Mouse (Mus musculus): Measurements from ENCODE around the gene Arhgap9.

Gene Arhgap9

GRCm38 (mm10) chr10:127343029-127343428 is 21.3 kb downstream of the Arhgap9 start:
- DNase-seq (ENCODE audit: low spot score in 2 of 2), result no peak

GRCm38 (mm10) chr10:127346173-127346572 is 24.4 kb downstream of the Arhgap9 start:
- DNase-seq (ENCODE audit: low spot score in 2 of 2), result no peak

- DNase-seq (ENCODE audit: low spot score in 2 of 2), result no peak
Observed at GRCm38 (mm10) chr10:127348957-127349356, 27.2 kb downstream of the Arhgap9 start.

- DNase-seq (ENCODE audit: low spot score in 2 of 2), result peak in 1 of 2 experiments; percentile 38
Observed at GRCm38 (mm10) chr10:127349810-127350209, 28.0 kb downstream of the Arhgap9 start.

GRCm38 (mm10) chr10:127350594-127351284 is 29.0 kb downstream of the Arhgap9 start:
- peak; percentile 73 to 78 for DNase-seq (ENCODE audit: low spot score in 2 of 2)

GRCm38 (mm10) chr10:127351285-127351595 is 29.5 kb downstream of the Arhgap9 start:
- DNase-seq (ENCODE audit: low spot score in 2 of 2), result no peak

- DNase-seq (ENCODE audit: low spot score in 2 of 2), result no peak
Observed at GRCm38 (mm10) chr10:127351719-127352118, 30.0 kb downstream of the Arhgap9 start.

- no peak for DNase-seq (ENCODE audit: low spot score in 2 of 2)
Observed at GRCm38 (mm10) chr10:127352187-127352586, 30.4 kb downstream of the Arhgap9 start.

- no peak for DNase-seq (ENCODE audit: low spot score in 2 of 2)
Observed at GRCm38 (mm10) chr10:127352766-127353165, 31.0 kb downstream of the Arhgap9 start.

- DNase-seq (ENCODE audit: low spot score in 2 of 2), result peak; percentile 81 to 84
Observed at GRCm38 (mm10) chr10:127353909-127354895, 32.4 kb downstream of the Arhgap9 start, which contains the start of gene Inhbe. TSS of gene Inhbe (minus strand) at chr10:127354411.

GRCm38 (mm10) chr10:127355336-127355735 is 33.6 kb downstream of the Arhgap9 start:
- DNase-seq (ENCODE audit: low spot score in 2 of 2), result no peak

- DNase-seq (ENCODE audit: low spot score in 2 of 2), result no peak
Observed at GRCm38 (mm10) chr10:127360714-127361113, 39.0 kb downstream of the Arhgap9 start.

- no peak for DNase-seq (ENCODE audit: low spot score in 2 of 2)
Observed at GRCm38 (mm10) chr10:127367116-127367515, 45.4 kb downstream of the Arhgap9 start.

- no peak for DNase-seq (ENCODE audit: low spot score in 2 of 2)
Observed at GRCm38 (mm10) chr10:127368273-127368672, 46.5 kb downstream of the Arhgap9 start.

GRCm38 (mm10) chr10:127369834-127370820 is 48.4 kb downstream of the Arhgap9 start, which contains the start of gene Inhbc:
TSS of gene Inhbc (minus strand) at chr10:127370431.
- DNase-seq (ENCODE audit: low spot score in 2 of 2), result no peak

GRCm38 (mm10) chr10:127371023-127371422 is 49.3 kb downstream of the Arhgap9 start:
- no peak for DNase-seq (ENCODE audit: low spot score in 2 of 2)

GRCm38 (mm10) chr10:127377700-127378099 is 55.9 kb downstream of the Arhgap9 start:
- no peak for DNase-seq (ENCODE audit: low spot score in 2 of 2)

Measured in right cerebral cortex, adult 2 months (tissue).